Mouse (Mus musculus) layer of hippocampus, adult 9-11 months (tissue): ENCODE measurements around the gene 1700028J19Rik.
"Not testable (repeated sequence)": the region's sequence is repeated elsewhere in the genome, so short reads cannot be mapped to it uniquely, and the experiment has no call there.

Source experiments
- DNase-seq: peaks from one replicate; pipeline ENCODE4 v3.0.0; 2022

Gene 1700028J19Rik

DNA sequence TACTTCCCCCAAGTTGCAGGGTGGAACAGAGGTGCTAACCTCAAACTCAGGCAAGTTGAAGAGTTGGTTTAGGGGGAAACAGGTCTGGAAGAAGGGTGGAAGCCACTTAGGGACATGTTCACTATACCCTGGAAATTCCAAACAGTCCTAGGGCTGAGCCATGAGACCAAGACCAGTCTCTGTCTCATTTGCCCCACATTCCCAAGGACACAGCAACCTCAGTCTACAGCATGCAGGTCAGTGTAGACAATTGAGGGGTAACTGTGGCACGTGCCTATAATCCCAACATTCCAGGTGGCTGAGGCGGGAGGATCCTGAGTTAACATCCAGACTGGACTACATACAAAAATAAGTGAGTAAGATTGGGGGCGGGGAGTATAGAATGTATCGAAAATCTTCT is 2.8 kb upstream of the 1700028J19Rik start:
- DNase-seq = no peak

DNA sequence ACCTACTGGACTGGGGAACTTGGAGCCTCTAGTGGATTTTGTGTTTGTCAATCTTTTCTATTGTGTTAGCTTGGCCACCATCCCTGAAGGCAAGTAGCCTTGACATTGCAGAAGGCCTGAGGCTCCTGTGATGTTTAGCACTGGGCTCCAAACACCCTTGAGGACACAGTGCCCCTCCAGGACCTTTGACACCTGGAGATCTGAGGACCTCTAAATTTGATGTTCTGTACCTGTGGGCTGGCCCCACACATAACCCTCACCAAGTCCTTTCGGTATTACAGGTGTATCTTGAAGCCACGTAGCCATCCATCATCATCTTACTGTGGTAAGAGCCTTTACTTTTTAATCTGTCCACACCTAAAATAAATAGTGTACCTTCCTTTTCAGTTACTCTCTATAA is 1.5 kb upstream of the 1700028J19Rik start:
- DNase-seq = no peak

DNA sequence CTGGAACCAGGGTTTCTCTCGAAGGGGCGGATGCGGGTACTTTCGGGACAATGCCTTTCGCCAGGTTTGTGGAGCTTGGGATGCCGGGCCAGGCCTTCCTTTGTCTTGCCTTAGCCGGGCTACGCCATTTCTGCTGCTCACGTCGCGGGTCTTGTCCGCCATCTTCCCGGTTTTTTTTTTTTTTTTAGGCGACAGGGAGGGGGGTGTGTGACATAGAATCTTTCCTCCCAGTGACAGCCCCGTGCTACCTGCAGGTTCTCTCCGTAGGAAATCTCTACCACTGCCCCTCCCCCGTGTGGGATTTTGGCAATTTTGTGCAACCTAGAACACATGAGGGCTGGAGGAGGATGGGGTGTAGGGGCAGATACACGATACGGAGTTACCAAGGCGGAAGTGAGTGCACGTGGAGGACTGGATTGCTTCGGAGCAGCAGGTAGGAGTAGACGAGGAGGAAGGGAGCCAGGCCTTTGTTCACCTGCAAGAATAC is 532 bp upstream of the 1700028J19Rik start:
- no peak for DNase-seq

DNA sequence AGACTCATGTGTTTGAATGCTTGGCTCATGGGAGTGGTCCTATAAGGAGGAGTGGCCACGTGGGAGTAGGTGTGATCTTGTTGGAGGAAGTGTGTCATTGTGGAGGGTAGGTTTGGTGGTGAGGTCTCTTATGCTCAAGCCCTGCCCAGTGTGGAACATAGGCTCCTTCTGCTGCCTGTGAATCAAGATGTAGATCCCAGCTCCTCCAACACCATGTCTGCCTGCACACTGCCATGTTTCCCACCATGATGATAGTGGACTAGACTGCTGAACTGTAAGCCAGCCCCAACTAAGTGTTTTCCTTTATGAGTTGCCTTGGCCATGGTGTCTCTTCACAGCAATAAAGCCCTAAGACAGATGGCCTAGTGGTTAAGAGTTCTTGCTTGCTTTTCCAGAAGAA is 2.4 kb downstream of the 1700028J19Rik start:
- DNase-seq = no peak

DNA sequence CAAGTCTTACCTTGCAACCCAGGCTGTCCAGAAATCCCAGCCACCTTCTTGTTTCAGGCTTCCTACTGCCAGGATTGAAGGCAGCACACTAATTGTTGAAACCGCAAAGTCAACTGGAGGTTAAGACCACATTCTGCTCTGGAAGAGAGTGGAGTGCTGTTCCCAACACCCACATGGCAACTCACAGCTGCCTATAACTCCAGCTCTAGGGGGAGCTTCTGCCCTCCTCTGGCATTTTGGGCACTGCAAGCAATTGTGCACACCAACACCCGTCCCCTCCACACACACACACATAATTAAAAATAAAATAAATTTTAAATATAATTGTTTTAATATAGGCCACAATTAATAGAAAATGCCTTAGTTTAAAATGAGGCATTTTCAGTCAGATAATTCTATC is 5.3 kb downstream of the 1700028J19Rik start:
- DNase-seq = no peak

DNA sequence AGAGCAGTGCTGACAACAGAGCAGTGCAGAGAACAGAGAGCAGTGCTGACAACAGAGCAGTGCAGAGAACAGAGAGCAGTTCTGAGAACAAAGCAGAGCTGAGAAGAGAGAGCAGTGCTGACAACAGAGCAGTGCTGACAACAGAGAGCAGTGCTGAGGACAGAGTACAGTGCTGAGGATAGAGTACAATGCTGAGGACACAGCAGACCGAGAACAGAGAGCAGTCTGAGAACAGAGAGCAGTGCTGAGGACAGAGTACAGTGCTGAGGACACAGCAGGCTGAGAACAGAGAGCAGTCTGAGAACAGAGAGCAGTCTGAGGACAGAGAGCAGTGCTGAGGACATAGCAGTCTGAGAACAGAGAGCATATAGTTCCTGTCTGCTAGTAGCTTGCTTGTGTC is 5.8 kb downstream of the 1700028J19Rik start:
- DNase-seq = no peak

DNA sequence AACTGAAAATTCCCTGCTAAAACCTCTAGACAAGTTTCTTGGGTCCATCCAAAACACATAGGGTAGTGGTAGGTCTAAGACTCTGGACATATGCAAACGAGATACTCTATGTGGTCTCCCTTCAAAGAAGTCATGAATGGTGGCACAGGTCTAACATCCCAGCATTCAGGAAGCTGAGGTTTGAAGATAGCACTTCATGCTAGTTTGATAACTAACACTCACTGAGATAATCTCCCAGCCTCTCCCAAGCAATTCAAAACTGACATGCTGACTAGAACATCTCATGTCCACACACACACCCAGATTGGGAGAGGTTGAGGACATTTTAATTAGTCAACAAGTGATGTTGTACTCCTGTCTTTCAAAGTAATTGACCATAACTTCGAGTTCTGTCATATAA is 6.6 kb downstream of the 1700028J19Rik start:
- no peak for DNase-seq

DNA sequence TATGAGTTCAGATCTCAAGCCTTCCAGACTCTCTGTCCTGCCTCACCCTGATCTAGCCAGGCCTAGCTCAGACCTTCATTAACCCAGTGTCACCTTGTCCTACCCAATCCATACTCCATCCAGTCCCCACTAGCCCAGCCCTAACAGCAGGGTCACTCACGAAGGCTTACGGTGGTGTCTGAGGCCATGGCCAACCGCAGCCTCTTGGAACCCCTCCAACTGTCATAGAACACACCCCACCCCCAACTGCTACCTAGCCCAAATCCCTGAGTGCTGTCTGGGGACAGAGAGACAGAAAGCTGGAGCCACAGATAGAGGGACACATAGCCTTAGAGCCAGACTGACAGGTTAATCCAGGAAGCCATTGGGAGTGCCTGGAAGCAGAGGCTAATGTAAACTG is 10.6 kb downstream of the 1700028J19Rik start, which contains the start of gene Gm36864:
TSS of gene Gm36864 (plus strand) at position 269 of the 400 bp plus-strand sequence.
- no peak for DNase-seq

DNA sequence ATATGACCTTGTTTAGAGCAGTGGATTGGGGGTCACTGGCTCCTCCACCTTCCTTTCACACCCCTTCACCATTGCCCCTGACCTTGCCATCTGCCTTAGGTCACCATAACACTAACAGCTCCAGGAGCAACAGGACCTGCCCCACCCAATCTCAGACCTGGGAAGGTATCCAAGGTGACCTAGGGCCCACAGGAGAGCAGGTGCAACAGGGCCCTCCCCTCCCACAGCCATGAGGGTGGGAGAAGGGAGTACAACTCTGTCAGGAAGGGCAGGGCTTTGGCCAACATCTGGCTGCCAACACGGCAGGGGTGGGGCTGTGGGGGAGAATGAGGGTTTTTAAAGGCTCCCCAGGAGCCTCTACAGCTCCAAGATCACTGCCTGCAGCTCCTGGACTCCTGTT is 21.4 kb downstream of the 1700028J19Rik start, which contains the start of gene Klk1:
TSS of gene Klk1 (plus strand) at position 285 of the 400 bp plus-strand sequence.
- DNase-seq = no peak

DNA sequence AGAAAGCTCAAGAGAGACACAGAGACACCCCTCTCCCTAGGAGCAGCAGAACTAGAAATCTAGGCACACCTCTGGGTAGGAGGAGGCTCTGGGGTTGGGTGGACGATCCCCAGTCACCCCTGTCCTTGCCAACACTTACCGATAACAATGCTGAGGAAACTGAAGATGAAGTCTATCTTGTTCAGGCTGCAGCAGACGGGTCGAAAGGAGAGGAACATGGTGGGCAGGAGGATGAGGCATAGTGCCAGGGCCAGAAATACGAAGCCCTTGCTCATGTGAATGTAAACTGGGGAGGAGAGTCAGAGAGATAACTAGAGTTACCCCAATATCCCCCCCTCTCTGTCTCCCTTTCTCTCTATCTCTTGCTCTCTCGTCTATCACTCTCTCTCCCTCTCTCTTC is 24.2 kb downstream of the 1700028J19Rik start:
- not testable (repeated sequence) for DNase-seq

DNA sequence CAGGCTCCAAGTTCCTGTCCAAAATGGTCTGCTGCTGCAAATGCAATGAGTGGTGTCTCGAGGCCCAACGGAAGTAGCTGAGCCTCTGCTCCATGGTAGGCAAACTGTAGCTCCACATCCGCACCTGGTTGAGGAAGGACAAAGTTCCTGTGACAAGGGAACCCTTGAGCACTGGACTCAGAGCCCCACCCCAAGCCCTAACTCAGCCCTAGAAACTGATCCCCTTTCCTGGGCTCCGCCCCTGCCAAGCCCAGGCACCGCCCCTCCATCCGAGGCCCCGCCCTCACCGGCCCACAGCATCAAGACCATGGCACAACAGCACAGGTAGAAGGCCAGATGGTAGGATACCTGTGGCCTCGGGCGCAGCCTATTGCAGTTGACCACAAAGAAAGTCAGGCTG is 24.9 kb downstream of the 1700028J19Rik start:
- not testable (repeated sequence) for DNase-seq

DNA sequence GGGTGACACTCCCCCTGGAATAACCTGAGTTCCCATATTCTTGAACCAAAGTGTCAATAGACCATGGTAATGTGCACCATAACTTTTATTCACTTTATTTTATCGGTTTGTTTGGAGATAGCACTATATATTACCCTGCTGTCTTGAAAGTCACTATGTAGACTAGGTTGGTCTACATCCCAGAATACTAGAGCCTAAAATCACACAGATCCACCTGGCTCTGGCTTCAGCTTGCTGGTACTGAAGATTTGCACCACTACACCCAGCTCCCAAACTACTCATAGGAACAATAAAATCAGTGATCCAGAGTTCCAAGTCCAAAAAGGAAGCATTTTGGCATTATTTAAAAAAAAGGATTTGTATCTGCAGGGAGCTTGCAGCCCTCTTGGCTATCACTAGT is 30.9 kb downstream of the 1700028J19Rik start, which contains the start of gene Klk1b5:
TSS of gene Klk1b5 (plus strand) at position 301 of the 400 bp plus-strand sequence.
- no peak for DNase-seq

DNA sequence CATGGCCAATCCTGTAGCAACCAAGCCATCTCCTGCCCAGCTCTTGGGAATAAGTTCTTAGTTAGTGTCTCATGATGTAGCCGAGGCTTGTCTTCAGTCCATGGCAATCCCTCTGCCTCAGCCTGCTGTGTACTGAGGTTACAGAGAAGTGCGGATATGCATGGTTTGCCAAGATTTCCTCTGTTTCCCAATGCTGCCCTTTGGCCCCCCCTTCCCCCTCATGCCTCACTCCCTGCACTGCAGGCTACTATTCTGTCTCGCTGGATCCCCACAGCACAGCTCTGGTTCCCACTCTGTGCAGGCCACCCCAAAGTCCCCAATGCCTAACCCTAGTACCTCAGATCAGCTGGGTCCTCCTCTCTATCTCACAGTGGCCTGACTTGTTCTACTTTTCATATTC is 38.2 kb downstream of the 1700028J19Rik start:
- DNase-seq = no peak

DNA sequence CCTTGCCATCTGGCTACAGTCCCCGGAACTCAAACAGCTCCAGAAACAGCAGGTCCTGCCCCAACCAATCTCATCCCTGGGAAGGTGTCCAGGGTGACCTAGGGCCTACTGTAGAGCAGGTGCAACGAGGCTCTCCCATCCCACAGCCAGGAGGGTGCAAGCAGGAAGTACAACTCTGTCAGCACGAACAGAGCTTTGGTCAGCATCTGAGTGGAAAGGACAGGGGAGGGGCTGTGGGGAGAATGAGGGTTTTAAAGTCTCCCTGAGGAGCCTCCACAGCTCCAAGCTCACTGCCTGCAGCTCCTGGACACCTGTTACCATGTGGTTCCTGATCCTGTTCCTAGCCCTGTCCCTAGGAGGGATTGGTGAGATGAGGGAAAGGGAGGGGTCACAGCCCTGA is 39.4 kb downstream of the 1700028J19Rik start, which contains the start of gene Klk1b4:
TSS of gene Klk1b4 (plus strand) at position 301 of the 400 bp plus-strand sequence.
- not testable (repeated sequence) for DNase-seq

DNA sequence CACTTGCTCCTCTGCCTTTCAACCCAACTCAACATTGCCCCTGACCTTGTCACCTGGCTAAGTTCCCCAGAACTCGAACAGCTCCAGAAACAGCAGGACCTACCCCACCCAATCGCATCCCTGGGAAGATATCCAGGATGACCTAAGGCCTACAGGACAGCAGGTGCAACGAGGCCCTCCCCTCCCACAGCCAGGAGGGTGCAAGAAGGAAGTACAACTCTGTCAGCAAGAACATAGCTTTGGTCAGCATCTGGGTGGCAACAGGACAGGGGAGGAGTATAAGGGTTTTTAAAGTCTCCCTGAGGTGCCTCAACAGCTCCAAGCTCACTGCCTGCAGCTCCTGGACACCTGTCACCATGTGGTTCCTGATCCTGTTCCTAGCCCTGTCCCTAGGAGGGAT is 48.6 kb downstream of the 1700028J19Rik start, which contains the start of gene Klk1b3:
TSS of gene Klk1b3 (plus strand) at position 301 of the 400 bp plus-strand sequence.
- no peak for DNase-seq

DNA sequence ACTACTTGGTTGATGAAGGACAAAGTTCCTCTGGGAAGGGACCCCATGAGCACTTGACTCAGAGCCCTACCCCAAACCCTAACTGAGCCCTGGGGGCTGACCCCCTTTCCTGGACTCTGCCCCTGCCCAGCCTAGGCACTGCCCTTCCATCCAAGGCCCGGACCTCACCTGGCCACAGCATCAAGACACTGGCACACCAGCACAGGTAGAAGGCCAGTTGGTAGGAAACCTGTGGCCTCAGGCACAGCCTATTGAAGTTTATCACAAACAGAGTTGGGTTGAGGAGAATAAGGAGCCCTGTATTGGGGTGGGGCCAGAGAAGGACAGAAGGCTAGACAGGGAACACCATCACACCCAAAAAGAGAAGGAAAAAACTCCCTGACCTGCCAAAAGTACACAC is 53.0 kb downstream of the 1700028J19Rik start:
- DNase-seq = not testable (repeated sequence)

DNA sequence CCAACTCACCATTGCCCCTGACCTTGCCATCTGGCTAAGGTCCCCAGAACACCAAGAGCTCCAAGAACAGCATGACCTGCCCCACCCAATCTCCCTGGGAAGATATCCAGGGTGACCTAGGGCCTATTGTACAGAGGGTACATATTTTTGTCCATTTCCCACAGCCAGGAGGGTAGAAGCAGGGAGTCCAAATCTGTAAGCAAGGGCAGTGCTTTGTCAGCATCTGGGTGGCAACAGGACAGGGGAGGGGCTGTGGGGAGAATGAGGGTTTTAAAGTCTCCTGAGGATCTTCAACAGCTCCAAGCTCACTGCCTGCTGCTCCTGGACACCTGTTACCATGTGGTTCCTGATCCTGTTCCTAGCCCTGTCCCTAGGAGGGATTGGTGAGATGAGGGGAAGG is 58.6 kb downstream of the 1700028J19Rik start, which contains the start of gene Klk1b24:
TSS of gene Klk1b24 (plus strand) at position 301 of the 400 bp plus-strand sequence.
- not testable (repeated sequence) for DNase-seq

DNA sequence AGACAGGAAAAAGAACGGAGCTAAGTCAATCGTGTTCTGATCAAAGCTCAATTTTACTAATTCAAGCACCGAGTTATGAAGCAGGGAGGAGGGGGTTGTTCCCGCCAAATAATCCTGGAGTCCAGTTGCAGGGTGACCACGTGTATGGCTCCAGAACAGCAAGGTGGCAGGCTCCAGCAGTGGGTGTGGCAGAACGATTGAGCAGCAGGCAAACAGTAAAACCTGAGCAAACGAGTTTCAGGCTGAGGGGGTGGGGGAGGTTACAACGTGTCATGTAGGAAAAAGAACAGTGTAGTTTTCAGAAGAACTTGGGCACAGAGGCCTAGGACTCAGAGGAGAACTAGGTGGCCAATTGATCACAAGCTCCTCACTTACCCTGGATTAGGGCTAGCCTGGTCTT is 60.0 kb downstream of the 1700028J19Rik start:
- DNase-seq = not testable (repeated sequence)
